Comparison of ENCODE assay signal across 13 mouse cellular contexts in the genomic region with DNA sequence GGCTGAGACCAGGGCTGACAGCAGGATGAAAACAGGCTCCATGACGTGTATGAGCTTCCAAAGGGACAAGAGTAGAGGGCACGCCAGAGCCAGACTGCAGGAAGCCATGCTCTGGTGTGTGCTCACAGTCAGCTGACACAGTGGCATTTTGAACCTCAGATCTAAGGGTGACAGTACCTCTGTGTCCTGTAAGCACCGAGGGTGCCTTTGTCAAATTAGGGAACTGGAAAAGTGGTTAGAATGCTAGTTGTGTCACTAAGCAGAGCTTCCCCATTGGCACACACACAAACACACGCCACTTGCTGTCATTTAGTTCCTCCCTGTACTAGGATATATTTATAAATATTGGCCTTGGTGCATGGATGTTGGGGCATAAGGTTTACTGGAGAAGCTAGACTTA.
"Had no signal": no experiment of that assay in that cellular context is flagged by ENCODE, and none has a peak within 500 bp of the region (broad histone marks: within the 10 kb centered on the region; RNA-seq: fewer than 3 reads in every experiment).

No protein-coding gene starts in this region.

- ATAC-seq: intestine, embryonic 15.5 days had no signal

- H3K9me3 ChIP-seq: intestine, embryonic 15.5 days; neural tube, embryonic 15.5 days had no signal

- H3K27me3 ChIP-seq: intestine, embryonic 15.5 days; neural tube, embryonic 15.5 days had no signal

- H3K4me1 ChIP-seq: intestine, embryonic 15.5 days; neural tube, embryonic 15.5 days had no signal

- H3K4me3 ChIP-seq: intestine, embryonic 15.5 days; left cerebral cortex, adult 2 months; myocyte; neural tube, embryonic 15.5 days had no signal

- H3K4me2 ChIP-seq: intestine, embryonic 15.5 days; neural tube, embryonic 15.5 days had no signal

- H3K27ac ChIP-seq: intestine, embryonic 15.5 days; left cerebral cortex, adult 2 months; liver, embryonic 14.5 days; neural tube, embryonic 15.5 days; stomach, postnatal 0 days had no signal

- H3K9ac ChIP-seq: intestine, embryonic 15.5 days; liver, embryonic 14.5 days; neural tube, embryonic 15.5 days had no signal

- DNase-seq: kidney, adult 18-20 months; kidney, postnatal 14 days; liver; lung, adult 18-20 months; lung, postnatal 36 days; retina, postnatal 1 day; thymus, postnatal 4 days had no signal

- H3K36me3 ChIP-seq: intestine, embryonic 15.5 days; neural tube, embryonic 15.5 days had no signal
